Mouse (Mus musculus) forebrain, embryonic 15.5 days (tissue): ENCODE data around the gene Cpn2. TPM values are rescaled to one million over a fixed set of nuclear protein-coding genes. Genes with fewer than 3 reads are reported as not detected.

Experiments
- ATAC-seq: fragments of 200-750 bp; cut with Nextera tagmentation; replicated peaks from 2 replicates; pipeline ENCODE4 v1.8.0; 2017; ENCODE audit warnings: mild to moderate bottlenecking, moderate TSS enrichment, moderate library complexity
- H3K27ac ChIP-seq: fragments of 300-500 bp; sonication (generic); replicated peaks from 2 replicates; pipeline ENCODE4 v1.5.1; 2015; ENCODE audit warnings: mild to moderate bottlenecking, inconsistent platforms
- H3K27me3 ChIP-seq: fragments of 300-500 bp; sonication (generic); 2 replicates; pipeline ENCODE4 v1.6.1; 2015; ENCODE audit warnings: inconsistent platforms
- H3K36me3 ChIP-seq: fragments of 300-500 bp; sonication (generic); 2 replicates; pipeline ENCODE4 v1.6.1; 2015; ENCODE audit warnings: mild to moderate bottlenecking, inconsistent platforms
- H3K4me1 ChIP-seq: fragments of 300-500 bp; sonication (generic); 2 replicates; pipeline ENCODE4 v1.6.1; 2015; ENCODE audit warnings: inconsistent platforms
- H3K4me2 ChIP-seq: fragments of 300-500 bp; sonication (generic); replicated peaks from 2 replicates; pipeline ENCODE4 v1.6.1; 2015; ENCODE audit warnings: mild to moderate bottlenecking, inconsistent platforms
- H3K4me3 ChIP-seq: fragments of 300-500 bp; sonication (generic); 2 replicates; pipeline ENCODE4 v1.5.1; 2015; ENCODE audit warnings: mild to moderate bottlenecking, inconsistent platforms
- H3K9ac ChIP-seq: fragments of 300-500 bp; sonication (generic); replicated peaks from 2 replicates; pipeline ENCODE4 v1.6.1; 2015; ENCODE audit warnings: mild to moderate bottlenecking, inconsistent platforms
- H3K9me3 ChIP-seq: fragments of 300-500 bp; sonication (generic); 2 replicates; pipeline ENCODE4 v1.6.1; 2016; ENCODE audit warnings: inconsistent platforms
- WGBS: fragments of 180-500 bp; shearing (Covaris S2); methylation state at CpG from one replicate; pipeline ENCODE4 v1.1.7; 2015; ENCODE audit warnings: mixed read lengths; 5-methylcytosine and 5-hydroxymethylcytosine counted together
- polyA plus RNA-seq: library from polyadenylated mRNA; unstranded; fragments of >200 nt; fragmentation: Nextera tagmentation; extraction: Ambion mirVana; gene quantifications from 2 replicates; pipeline ENCODE4 v1.2.1, GENCODE M21; 2015

The Cpn2 gene
- polyA plus RNA-seq, 1 experiment from 2014 or later = not detected

GRCm38 (mm10) chr16:30231882-30232604 is 35.3 kb downstream of the Cpn2 start:
- peaks cover 30% of the 10 kb centered on the region for H3K4me1 ChIP-seq
- peak overlapping the region; percentile 63 for H3K27ac ChIP-seq
- 25% methylated on average over 13 of the region's 13 CpGs for WGBS
- no peaks in the 10 kb centered on the region for H3K36me3 ChIP-seq
- H3K4me3 ChIP-seq = no peak overlapping the region
- ATAC-seq = no peak; the same call in 1 of the 2 replicates
- H3K9ac ChIP-seq = no peak overlapping the region
- no peaks in the 10 kb centered on the region for H3K9me3 ChIP-seq
- peaks cover 3% of the 10 kb centered on the region; the same call in 1 of the 2 replicates for H3K27me3 ChIP-seq
- no peak overlapping the region for H3K4me2 ChIP-seq

- no peak for ATAC-seq
- Histone ChIP-seq H3K9ac (no peak overlapping the region), H3K4me1 (peaks cover 11% of the 10 kb centered on the region), H3K36me3 (no peaks in the 10 kb centered on the region), H3K4me2 (no peak overlapping the region), H3K27ac (no peak overlapping the region), H3K4me3 (no peak overlapping the region), H3K9me3 (no peaks in the 10 kb centered on the region), H3K27me3 (no peaks in the 10 kb centered on the region)
- WGBS = 68% methylated on average over 7 of the region's 7 CpGs
These were observed 39.9 kb downstream of the Cpn2 start for GRCm38 (mm10) chr16:30227352-30227751.

GRCm38 (mm10) chr16:30221161-30221782 is 46.0 kb downstream of the Cpn2 start:
- Histone ChIP-seq H3K4me2 (no peak overlapping the region), H3K9ac (no peak overlapping the region), H3K27ac (no peak overlapping the region), H3K27me3 (no peaks in the 10 kb centered on the region), H3K9me3 (no peaks in the 10 kb centered on the region), H3K4me1 (no peaks in the 10 kb centered on the region), H3K4me3 (no peak overlapping the region), H3K36me3 (no peaks in the 10 kb centered on the region)
- WGBS = 75% methylated on average over 13 of the region's 13 CpGs
- no peak for ATAC-seq

DNA sequence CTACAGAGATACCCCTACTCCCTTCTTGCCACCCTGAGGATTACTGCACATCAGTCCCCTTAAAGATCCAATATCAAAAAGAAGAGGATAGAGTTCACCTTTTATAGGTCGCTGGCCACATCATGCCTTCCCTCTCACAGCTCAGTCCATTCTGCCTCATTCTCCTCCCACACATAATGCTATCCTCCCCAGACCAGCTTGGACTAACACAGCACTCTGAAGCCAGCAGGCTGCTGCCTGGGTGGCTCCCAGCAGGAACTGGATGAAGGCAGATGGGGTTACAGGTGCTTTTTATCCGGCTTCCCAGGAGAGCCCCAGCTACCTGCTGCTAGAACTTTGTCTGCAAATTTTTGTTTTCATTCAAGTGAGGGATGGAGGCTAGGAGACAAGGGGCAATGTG is 51.5 kb downstream of the Cpn2 start:
- no peak overlapping the region for H3K4me2 ChIP-seq
- no peak overlapping the region for H3K9ac ChIP-seq
- no peaks in the 10 kb centered on the region for H3K36me3 ChIP-seq
- 10% methylated on average over 2 of the region's 2 CpGs for WGBS
- H3K4me3 ChIP-seq = no peak overlapping the region
- H3K9me3 ChIP-seq = no peaks in the 10 kb centered on the region
- H3K27me3 ChIP-seq = no peaks in the 10 kb centered on the region
- no peak for ATAC-seq
- H3K27ac ChIP-seq = no peak overlapping the region
- no peaks in the 10 kb centered on the region for H3K4me1 ChIP-seq

- no peaks in the 10 kb centered on the region for H3K27me3 ChIP-seq
- 44% methylated on average over 1 of the region's 1 CpGs for WGBS
These were observed 53.7 kb downstream of the Cpn2 start for GRCm38 (mm10) chr16:30213644-30214043.

DNA sequence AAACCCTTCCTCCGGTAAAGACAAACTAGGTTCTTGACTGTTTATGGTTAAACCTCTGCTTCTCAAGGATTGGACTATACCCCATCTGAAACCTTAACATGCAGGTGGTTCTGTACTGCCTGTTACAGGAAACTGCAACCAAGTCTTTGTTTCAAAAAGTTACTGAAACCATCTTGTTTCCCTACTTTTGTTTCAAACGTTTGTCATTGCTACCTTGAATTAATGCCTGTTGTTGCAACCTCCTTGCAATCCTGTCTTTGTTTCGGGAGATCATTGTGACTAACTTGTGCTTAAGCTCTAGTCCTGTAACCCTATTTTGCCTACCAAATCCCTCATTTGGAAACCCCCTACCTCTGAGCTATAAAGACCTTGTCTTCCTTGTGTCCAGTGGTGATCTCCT is 55.3 kb downstream of the Cpn2 start:
- no peaks in the 10 kb centered on the region for H3K27me3 ChIP-seq
- H3K36me3 ChIP-seq = no peaks in the 10 kb centered on the region
- no peak for ATAC-seq
- H3K4me2 ChIP-seq = no peak overlapping the region
- no peak overlapping the region for H3K9ac ChIP-seq
- no peaks in the 10 kb centered on the region for H3K4me1 ChIP-seq
- H3K9me3 ChIP-seq = no peaks in the 10 kb centered on the region
- no peak overlapping the region for H3K4me3 ChIP-seq
- WGBS = 42% methylated on average over 3 of the region's 3 CpGs
- H3K27ac ChIP-seq = no peak overlapping the region

More at GRCm38 (mm10) chr16:30213644-30214043, 53.7 kb downstream of the Cpn2 start:
- no peak overlapping the region for H3K4me3 ChIP-seq
- H3K9me3 ChIP-seq = no peaks in the 10 kb centered on the region
- no peaks in the 10 kb centered on the region for H3K36me3 ChIP-seq
- H3K4me2 ChIP-seq = no peak overlapping the region
- H3K4me1 ChIP-seq = no peaks in the 10 kb centered on the region
- no peak overlapping the region for H3K9ac ChIP-seq
- no peak overlapping the region for H3K27ac ChIP-seq
- ATAC-seq = no peak

DNA sequence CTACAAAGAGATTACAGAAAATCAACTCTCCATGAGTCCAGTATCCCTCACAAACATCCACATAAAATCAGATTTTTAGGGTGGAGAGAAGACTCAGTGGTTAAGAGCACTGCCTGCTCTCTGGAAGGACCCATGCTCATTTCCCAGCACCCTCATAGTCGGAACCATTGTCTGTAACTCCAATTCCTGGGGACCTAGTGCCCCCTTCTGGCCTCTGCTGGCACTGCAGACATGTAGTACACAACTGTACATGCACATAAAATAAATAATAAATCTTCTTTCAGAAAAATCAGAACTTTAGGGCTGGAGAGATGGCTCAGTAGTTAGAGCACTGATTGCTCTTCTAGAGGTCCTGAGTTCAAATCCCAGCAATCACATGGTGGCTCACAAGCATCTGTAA is 58.0 kb downstream of the Cpn2 start:
- Histone ChIP-seq H3K9me3 (no peaks in the 10 kb centered on the region), H3K4me1 (peaks cover 11% of the 10 kb centered on the region), H3K27ac (no peak overlapping the region), H3K27me3 (no peaks in the 10 kb centered on the region), H3K36me3 (no peaks in the 10 kb centered on the region), H3K9ac (no peak overlapping the region), H3K4me3 (no peak overlapping the region), H3K4me2 (no peak overlapping the region)
- 100% methylated on average over 1 of the region's 1 CpGs for WGBS
- no peak for ATAC-seq

- Histone ChIP-seq H3K9ac (no peak overlapping the region), H3K27ac (no peak overlapping the region), H3K9me3 (no peaks in the 10 kb centered on the region), H3K27me3 (0 out of 2 replicates have a peak, but pooled peaks cover 3% of the 10 kb centered on the region), H3K36me3 (no peaks in the 10 kb centered on the region), H3K4me2 (no peak overlapping the region), H3K4me3 (no peak overlapping the region), H3K4me1 (peaks cover 11% of the 10 kb centered on the region)
- WGBS = 77% methylated on average over 7 of the region's 7 CpGs
- ATAC-seq = no peak
These were observed 59.3 kb downstream of the Cpn2 start for GRCm38 (mm10) chr16:30207991-30208390.

DNA sequence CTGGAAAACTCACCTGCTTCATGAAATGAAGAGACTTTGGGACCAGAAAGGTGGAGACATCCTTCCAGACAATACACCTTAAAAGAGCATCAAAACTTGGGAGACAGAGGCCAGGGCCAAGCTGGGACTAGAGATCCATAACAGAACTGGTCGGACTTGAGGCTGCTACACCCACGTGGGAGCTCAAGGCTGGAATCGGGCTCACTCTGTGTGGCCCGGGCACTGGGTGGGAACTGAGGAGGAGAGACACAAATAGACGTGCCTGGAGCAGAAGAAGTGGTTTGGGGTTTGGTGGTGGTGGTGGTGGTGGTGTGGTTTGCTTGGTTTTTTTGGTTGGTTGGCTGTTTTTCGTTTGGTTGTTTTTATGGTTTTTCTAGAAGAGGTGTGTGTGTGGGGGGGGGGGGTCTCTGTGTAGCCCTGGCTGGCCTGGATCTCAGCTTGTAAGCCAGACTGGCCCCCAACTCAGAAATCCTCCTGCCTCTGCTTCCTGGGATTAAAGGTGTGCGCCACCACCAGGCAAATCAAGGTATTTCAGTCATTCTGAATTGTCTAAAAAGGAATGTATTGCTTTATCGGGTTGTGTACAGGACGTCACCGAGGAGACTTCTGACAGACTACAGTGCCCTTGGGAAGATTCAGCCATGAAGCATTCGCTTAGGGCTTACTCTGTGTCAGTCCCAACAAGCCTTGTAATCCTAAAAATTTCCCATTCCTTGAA is 60.0 kb downstream of the Cpn2 start:
- H3K4me1 ChIP-seq = peaks cover 11% of the 10 kb centered on the region
- no peak for ATAC-seq
- no peak overlapping the region for H3K4me3 ChIP-seq
- H3K9me3 ChIP-seq = no peaks in the 10 kb centered on the region
- no peak overlapping the region for H3K9ac ChIP-seq
- H3K27me3 ChIP-seq = 0 out of 2 replicates have a peak, but pooled peaks cover 3% of the 10 kb centered on the region
- no peaks in the 10 kb centered on the region for H3K36me3 ChIP-seq
- no peak overlapping the region for H3K27ac ChIP-seq
- WGBS = 83% methylated on average over 11 of the region's 11 CpGs
- H3K4me2 ChIP-seq = no peak overlapping the region

Other genes starting within 250 kb of the Cpn2 start
- gene Hes1, start 203.1 kb downstream of the Cpn2 start, polyA plus RNA-seq = 16.4 and 18.8 TPM in 2 replicates
- 0.05 and 0.08 TPM in 2 replicates for gene Lrrc15, start 15.8 kb upstream of the Cpn2 start, polyA plus RNA-seq
- gene Gp5, start 43.3 kb upstream of the Cpn2 start, polyA plus RNA-seq = 0.27 and 0.29 TPM in 2 replicates
- gene Atp13a3, start 138.5 kb upstream of the Cpn2 start, polyA plus RNA-seq = 9.2 and 10.8 TPM in 2 replicates